Mouse (Mus musculus): ENCODE data around the gene Olfr1128. TPM values are rescaled to one million over a fixed set of nuclear protein-coding genes. Genes with fewer than 3 reads are reported as not detected.
"Not testable (repeated sequence)": the region's sequence is repeated elsewhere in the genome, so short reads cannot be mapped to it uniquely, and the experiment has no call there.

Olfr1128 gene
- polyA plus RNA-seq, 1 experiment, result not detected

DNA sequence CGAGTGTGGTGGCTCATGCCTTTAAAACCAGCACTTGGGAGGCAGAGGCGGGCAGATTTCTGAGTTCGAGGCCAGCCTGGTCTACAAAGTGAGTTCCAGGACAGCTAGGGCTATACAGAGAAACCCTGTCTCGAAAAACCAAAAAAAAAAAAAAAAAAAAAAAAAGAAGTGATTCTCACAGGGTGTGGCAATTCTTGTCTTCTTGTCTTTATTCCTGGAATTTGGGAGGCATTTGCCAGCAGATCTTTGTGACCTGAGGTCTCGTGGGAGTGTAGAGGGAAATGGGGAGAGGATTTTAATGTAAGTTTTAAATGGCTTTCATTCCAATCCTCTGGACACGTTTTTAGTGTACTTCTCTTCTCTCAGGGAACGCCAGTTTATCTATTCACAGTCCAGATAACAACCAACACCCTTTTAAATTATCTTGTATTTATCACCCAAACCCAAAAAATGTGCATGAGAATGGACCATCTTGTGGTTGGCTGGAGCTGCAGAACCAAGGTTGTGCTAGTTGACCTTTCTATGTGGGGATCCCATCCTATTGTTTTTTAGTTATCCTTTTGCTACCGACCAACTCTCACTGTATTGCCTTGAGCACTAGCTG lies 29.8 kb downstream of the Olfr1128 start:
- Histone ChIP-seq H3K27me3 (ENCODE audit: control insufficient read depth, insufficient read depth, low read length) (no peaks in the 10 kb centered on the region), H3K36me3 (ENCODE audit: control insufficient read depth, insufficient read depth, low read length) (no peaks in the 10 kb centered on the region), H3K4me1 (ENCODE audit: control insufficient read depth, insufficient read depth, insufficient read length) (no peaks in the 10 kb centered on the region), H3K27ac (ENCODE audit: insufficient read depth, low read length) (no peak overlapping the region), H3K4me3 (ENCODE audit: extremely low read depth, insufficient read depth, insufficient read length) (no peak overlapping the region)
- TF ChIP-seq POLR2A (IDR thresholded peaks at IDR 0.05; ENCODE audit: low read depth, low read length) (no peak), CTCF (IDR thresholded peaks at IDR 0.05; ENCODE audit: extremely low read depth, insufficient read depth, insufficient read length, insufficient replicate concordance) (no peak)
- 67% methylated on average over 8 of the region's 8 CpGs for WGBS
- no peak for DNase-seq (ENCODE audit: low read depth in 1 of 2, low spot score in 2 of 2)

GRCm38 (mm10) chr2:87515046-87515445 lies 30.3 kb downstream of the Olfr1128 start:
- no peaks in the 10 kb centered on the region for H3K36me3 ChIP-seq (ENCODE audit: control insufficient read depth, insufficient read depth, low read length)
- H3K27me3 ChIP-seq (ENCODE audit: control insufficient read depth, insufficient read depth, low read length), result no peaks in the 10 kb centered on the region
- TF ChIP-seq CTCF (IDR thresholded peaks at IDR 0.05; ENCODE audit: extremely low read depth, insufficient read depth, insufficient read length, insufficient replicate concordance) (no peak), POLR2A (IDR thresholded peaks at IDR 0.05; ENCODE audit: low read depth, low read length) (no peak)
- DNase-seq (ENCODE audit: low read depth in 1 of 2, low spot score in 2 of 2), result no peak
- no peak overlapping the region for H3K27ac ChIP-seq (ENCODE audit: insufficient read depth, low read length)
- WGBS, result 83% methylated on average over 2 of the region's 2 CpGs
- no peak overlapping the region for H3K4me3 ChIP-seq (ENCODE audit: extremely low read depth, insufficient read depth, insufficient read length)
- no peaks in the 10 kb centered on the region for H3K4me1 ChIP-seq (ENCODE audit: control insufficient read depth, insufficient read depth, insufficient read length)

DNA sequence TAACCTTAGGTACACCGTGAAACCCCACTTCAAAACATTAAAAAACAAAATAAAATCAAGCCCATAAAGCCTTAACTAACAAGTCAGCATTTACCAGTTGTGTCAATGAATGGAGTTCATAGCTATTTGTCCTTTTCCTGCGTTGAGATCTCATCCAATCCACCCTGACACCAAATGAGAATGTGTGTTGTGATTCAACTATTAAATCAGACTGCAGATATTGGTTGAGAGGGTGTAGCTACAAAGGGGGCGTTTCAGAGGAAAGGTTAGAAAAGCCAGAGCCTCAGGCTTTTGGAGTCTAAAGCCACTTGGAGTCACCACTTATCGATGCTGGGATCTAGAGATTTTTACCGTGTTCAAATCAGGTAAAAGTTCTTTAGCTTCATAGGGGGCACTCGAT lies 39.1 kb downstream of the Olfr1128 start, which contains the start of gene Pramel6:
TSS of gene Pramel6 (plus strand) at position 301 of the 400 bp plus-strand sequence.
- TF ChIP-seq CTCF (IDR thresholded peaks at IDR 0.05; ENCODE audit: extremely low read depth, insufficient read depth, insufficient read length, insufficient replicate concordance), result no peak
- WGBS, result 83% methylated on average over 6 of the region's 6 CpGs
- Histone ChIP-seq H3K36me3 (ENCODE audit: control insufficient read depth, insufficient read depth, low read length) (no peaks in the 10 kb centered on the region), H3K4me1 (ENCODE audit: control insufficient read depth, insufficient read depth, insufficient read length) (no peaks in the 10 kb centered on the region), H3K27ac (ENCODE audit: insufficient read depth, low read length) (no peak within 1 kb of the TSS), H3K4me3 (ENCODE audit: extremely low read depth, insufficient read depth, insufficient read length) (no peak within 1 kb of the TSS), H3K27me3 (ENCODE audit: control insufficient read depth, insufficient read depth, low read length) (no peaks in the 10 kb centered on the region)
- no peak for DNase-seq (ENCODE audit: low read depth in 1 of 2, low spot score in 2 of 2)

DNA sequence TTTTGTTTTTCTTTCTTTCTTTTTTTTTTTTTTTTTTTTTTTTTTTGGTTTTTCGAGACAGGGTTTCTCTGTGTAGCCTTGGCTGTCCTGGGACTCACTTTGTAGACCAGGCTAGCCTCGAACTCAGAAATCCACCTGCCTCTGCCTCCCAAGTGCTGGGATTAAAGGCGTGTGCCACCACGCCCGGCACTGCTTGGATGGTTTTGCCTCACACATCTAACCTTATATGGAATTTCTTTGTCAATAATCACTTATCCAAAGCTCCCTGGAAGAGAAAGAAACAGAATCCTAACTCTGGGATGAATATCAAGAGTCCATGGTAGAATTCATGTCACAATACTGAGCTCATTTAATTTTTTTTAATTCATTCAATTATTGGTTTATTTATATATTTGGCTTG lies 48.3 kb downstream of the Olfr1128 start, which contains the start of gene Pramel7:
TSS of gene Pramel7 (minus strand) at position 101 of the 400 bp plus-strand sequence.
- not testable (repeated sequence) for H3K27ac ChIP-seq (ENCODE audit: insufficient read depth, low read length); H3K4me3 ChIP-seq (ENCODE audit: extremely low read depth, insufficient read depth, insufficient read length); H3K36me3 ChIP-seq (ENCODE audit: control insufficient read depth, insufficient read depth, low read length); H3K27me3 ChIP-seq (ENCODE audit: control insufficient read depth, insufficient read depth, low read length); H3K4me1 ChIP-seq (ENCODE audit: control insufficient read depth, insufficient read depth, insufficient read length); DNase-seq (ENCODE audit: low read depth in 1 of 2, low spot score in 2 of 2)
- WGBS, result 74% methylated on average over 4 of the region's 5 CpGs

Other genes starting within 250 kb of the Olfr1128 start
- gene Olfr1118, start 238.0 kb downstream of the Olfr1128 start, polyA plus RNA-seq (2012; rRNA removed), result not detected in 2 replicates
- gene Olfr1120, start 190.7 kb downstream of the Olfr1128 start, polyA plus RNA-seq (2012; rRNA removed), result not detected in 2 replicates
- not detected in 2 replicates for gene Olfr1121, start 175.6 kb downstream of the Olfr1128 start, polyA plus RNA-seq (2012; rRNA removed)
- not detected in 2 replicates for gene Olfr1122, start 159.7 kb downstream of the Olfr1128 start, polyA plus RNA-seq (2012; rRNA removed)
- not detected in 2 replicates for gene Olfr1123, start 128.9 kb downstream of the Olfr1128 start, polyA plus RNA-seq (2012; rRNA removed)
- gene Olfr1124, start 115.3 kb downstream of the Olfr1128 start, polyA plus RNA-seq (2012; rRNA removed), result not detected in 2 replicates
- not detected in 2 replicates for gene Olfr1126, start 91.6 kb downstream of the Olfr1128 start, polyA plus RNA-seq (2012; rRNA removed)
- not detected in 2 replicates for gene Pramel7, start 48.4 kb downstream of the Olfr1128 start, polyA plus RNA-seq (2012; rRNA removed)
- gene Pramel6, start 39.0 kb downstream of the Olfr1128 start, polyA plus RNA-seq (2012; rRNA removed), result not detected in 2 replicates
- gene Olfr153, start 13.7 kb downstream of the Olfr1128 start, polyA plus RNA-seq (2012; rRNA removed), result not detected in 2 replicates
- gene Olfr1129, start 28.4 kb upstream of the Olfr1128 start, polyA plus RNA-seq (2012; rRNA removed), result not detected in 2 replicates
- gene Olfr1130, start 60.7 kb upstream of the Olfr1128 start, polyA plus RNA-seq (2012; rRNA removed), result not detected in 2 replicates
- not detected in 2 replicates for gene Olfr1131, start 81.6 kb upstream of the Olfr1128 start, polyA plus RNA-seq (2012; rRNA removed)
- not detected in 2 replicates for gene Olfr1132, start 92.0 kb upstream of the Olfr1128 start, polyA plus RNA-seq (2012; rRNA removed)
- not detected in 2 replicates for gene Olfr1133, start 101.8 kb upstream of the Olfr1128 start, polyA plus RNA-seq (2012; rRNA removed)
- gene Olfr1134, start 112.9 kb upstream of the Olfr1128 start, polyA plus RNA-seq (2012; rRNA removed), result not detected in 2 replicates
- not detected in 2 replicates for gene Olfr1135, start 128.1 kb upstream of the Olfr1128 start, polyA plus RNA-seq (2012; rRNA removed)
- gene Olfr1136, start 148.4 kb upstream of the Olfr1128 start, polyA plus RNA-seq (2012; rRNA removed), result not detected in 2 replicates
- gene Olfr1137, start 167.6 kb upstream of the Olfr1128 start, polyA plus RNA-seq (2012; rRNA removed), result not detected in 2 replicates
- not detected in 2 replicates for gene Olfr1138, start 194.4 kb upstream of the Olfr1128 start, polyA plus RNA-seq (2012; rRNA removed)
- not detected in 2 replicates for gene Olfr1140, start 198.2 kb upstream of the Olfr1128 start, polyA plus RNA-seq (2012; rRNA removed)
- not detected in 2 replicates for gene Olfr1141, start 208.4 kb upstream of the Olfr1128 start, polyA plus RNA-seq (2012; rRNA removed)
- gene Olfr152, start 233.9 kb upstream of the Olfr1128 start, polyA plus RNA-seq (2012; rRNA removed), result not detected in 2 replicates

Data from spleen, adult 2 months (tissue).